Mouse (Mus musculus) heart, postnatal 36 days (tissue): ENCODE results near the gene Eef1akmt1. TPM values are rescaled to one million over a fixed set of nuclear protein-coding genes. Genes with fewer than 3 reads are reported as not detected.

Source experiments
- DNase-seq, 2 experiments: peaks; one replicate each; pipeline ENCODE4 v3.0.0; 2021 to 2022
- intact Hi-C: fragments of 180-260 bp; cut with DNase I; formaldehyde crosslinking; loops from one replicate; pipeline ENCODE4 v1.15.1; 2025
- total RNA-seq, 2 experiments: library from RNA; stranded (reverse); gene quantifications; 2 replicates each; pipeline ENCODE4 v1.2.3; 2021

The Eef1akmt1 gene
- total RNA-seq, 2 experiments from 2014 or later = 30.6 to 33.2 TPM

GRCm38 (mm10) chr14:57526050-57526623, 45.3 kb downstream of the Eef1akmt1 start:
- DNase-seq = no peak
- intact Hi-C loops = no loop called here

- intact Hi-C loops = no loop called here
- DNase-seq = peak; percentile 24 to 61
Observed at GRCm38 (mm10) chr14:57525388-57526049, 45.9 kb downstream of the Eef1akmt1 start.

DNA sequence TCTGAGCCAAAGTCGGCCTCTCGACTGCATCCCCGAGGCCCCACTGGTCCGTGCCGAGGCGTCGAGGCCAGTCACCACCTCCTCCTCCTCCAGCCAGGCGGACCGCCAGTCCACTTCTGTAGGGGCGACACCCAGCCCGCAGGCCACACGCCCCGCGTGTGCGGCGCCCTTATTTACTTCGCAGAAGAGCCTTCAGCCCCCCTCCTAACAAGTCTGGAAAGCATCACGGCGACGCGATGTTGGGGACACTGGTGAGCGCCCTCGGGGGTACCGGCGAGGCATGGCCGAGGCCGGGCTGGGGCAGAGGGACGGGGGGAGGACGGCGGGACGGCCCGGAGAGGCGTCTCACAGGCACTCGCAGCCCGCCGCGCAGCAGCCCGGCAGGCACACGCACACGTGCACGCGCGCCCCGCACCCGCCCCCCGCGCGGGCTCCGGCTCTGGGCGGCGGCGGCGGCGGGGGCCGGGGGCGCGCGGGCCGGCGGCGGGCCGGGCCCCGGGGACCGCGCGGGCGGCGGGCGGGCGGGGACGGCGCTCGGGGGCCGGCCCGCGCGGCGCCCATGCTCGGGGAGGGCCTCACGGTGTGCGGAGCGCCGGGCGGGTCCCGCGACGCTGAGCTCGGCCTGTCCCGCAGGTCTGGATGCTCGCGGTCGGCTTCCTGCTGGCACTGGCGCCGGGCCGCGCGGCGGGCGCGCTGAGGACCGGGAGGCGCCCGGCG, 46.6 kb downstream of the Eef1akmt1 start, which contains the start of gene Il17d:
TSS of gene Il17d (plus strand) at position 107 of the 717 bp plus-strand sequence.
- intact Hi-C loops = no loop called here
- peak; percentile 34 to 53 for DNase-seq

- intact Hi-C loops = no loop called here
Observed at GRCm38 (mm10) chr14:57523762-57524161, 47.6 kb downstream of the Eef1akmt1 start.

DNA sequence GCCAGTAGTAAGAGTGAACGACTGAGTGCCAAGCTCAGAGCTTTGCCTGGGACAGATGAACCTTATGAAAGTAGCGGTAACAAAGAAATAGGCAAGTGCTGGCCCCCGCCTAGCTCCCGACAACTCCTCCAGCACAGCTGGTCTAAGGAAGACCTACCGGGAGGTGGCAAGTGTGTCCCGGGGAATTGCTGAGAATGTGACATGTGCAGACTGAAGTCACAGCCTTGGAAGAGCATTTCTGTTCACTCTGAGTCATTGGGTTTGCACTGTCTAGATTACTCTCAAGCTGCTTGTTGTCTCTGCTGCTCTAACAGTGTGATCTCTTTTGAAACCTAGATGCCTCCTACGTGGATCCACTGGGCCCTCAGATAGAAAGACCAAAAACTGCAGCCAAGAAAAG, 54.4 kb downstream of the Eef1akmt1 start:
- DNase-seq = no peak
- intact Hi-C loops = no loop called here

More at GRCm38 (mm10) chr14:57523762-57524161, 47.6 kb downstream of the Eef1akmt1 start:
- DNase-seq = no peak

GRCm38 (mm10) chr14:57515156-57515762, 56.2 kb downstream of the Eef1akmt1 start:
- no peak for DNase-seq
- intact Hi-C loops = no loop called here

DNA sequence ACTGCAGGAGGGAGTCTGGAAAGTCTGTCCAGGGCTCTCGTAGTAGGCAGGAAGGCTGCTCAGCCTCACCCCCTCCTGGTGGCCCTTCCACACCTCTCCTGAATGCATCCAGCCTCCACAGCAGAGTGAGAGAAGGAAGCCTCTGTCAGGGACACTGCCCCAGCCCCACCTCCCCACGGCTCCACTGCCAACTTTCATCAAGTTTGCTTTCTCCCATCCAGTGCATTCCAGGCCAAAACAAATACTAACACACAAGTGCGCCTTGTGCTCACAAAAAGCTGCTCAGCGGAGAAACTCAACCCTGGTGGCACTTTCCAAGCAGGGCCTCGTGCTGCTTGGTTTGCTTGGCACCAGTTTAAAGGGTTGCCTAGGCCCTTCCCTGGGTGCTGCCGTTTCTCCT, 61.9 kb downstream of the Eef1akmt1 start:
- intact Hi-C loops = no loop called here

DNA sequence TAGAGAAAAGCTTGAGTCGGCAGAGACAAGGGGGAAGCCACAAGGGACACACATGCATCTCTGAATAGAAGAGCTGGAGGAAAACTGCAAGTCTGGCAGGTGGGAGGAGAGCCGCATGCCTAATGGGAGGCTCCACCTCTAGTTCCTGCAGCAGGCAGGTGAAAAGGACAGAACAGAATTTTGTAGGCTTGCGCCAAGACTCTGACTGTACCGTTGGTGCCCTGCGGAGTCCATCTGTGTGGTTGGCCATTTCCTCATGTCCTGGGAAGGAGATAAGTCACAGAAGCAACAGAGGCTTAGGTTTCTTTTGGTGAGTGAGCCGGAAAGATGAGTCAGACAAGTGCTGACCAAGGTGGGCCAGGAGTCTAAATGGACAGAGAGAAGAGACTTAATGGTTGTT, 67.7 kb downstream of the Eef1akmt1 start:
- intact Hi-C loops = no loop called here
- no peak for DNase-seq

More for the DNA sequence above, 61.9 kb downstream of the Eef1akmt1 start:
- DNase-seq = no peak

Other genes with a start within 250 kb of the Eef1akmt1 start
- gene Cryl1, start 173.1 kb downstream of the Eef1akmt1 start, total RNA-seq = 1 to 10 TPM; 5.2 to 6.3 TPM
- gene Ift88, start 147.6 kb downstream of the Eef1akmt1 start, total RNA-seq = 1 to 10 TPM; 5.7 to 7.2 TPM
- gene Il17d, start 46.8 kb downstream of the Eef1akmt1 start, total RNA-seq = 1 to 10 TPM; 2.5 to 4.9 TPM
- 10 to 100 TPM; 10.5 to 12.7 TPM for gene Xpo4, start 93.8 kb upstream of the Eef1akmt1 start, total RNA-seq
- 1 to 10 TPM in 1 of 2 experiments, not detected in 1; 2.4 TPM for gene Gm49361, start 174.5 kb upstream of the Eef1akmt1 start, total RNA-seq
- gene Lats2, start 186.8 kb upstream of the Eef1akmt1 start, total RNA-seq = 10 to 100 TPM; 33.3 to 38.5 TPM
- gene Sap18, start 226.6 kb upstream of the Eef1akmt1 start, total RNA-seq = 10 to 100 TPM; 81.8 to 89.4 TPM